Mouse (Mus musculus): ENCODE data around the gene Gm38392. TPM values are rescaled to one million over a fixed set of nuclear protein-coding genes. Genes with fewer than 3 reads are reported as not detected.

Gm38392 gene
- polyA plus RNA-seq, 1 experiment = not detected

- no peak overlapping the region for H3K27ac ChIP-seq (ENCODE audit: insufficient read depth, low read length)
- H3K4me3 ChIP-seq (replicated peaks; ENCODE audit: insufficient read depth, low read depth, low read length) = no peak overlapping the region
- peaks cover 40% of the 10 kb centered on the region for H3K4me1 ChIP-seq (ENCODE audit: control insufficient read depth, insufficient read depth, low read length)
- H3K27me3 ChIP-seq (ENCODE audit: control insufficient read depth, insufficient read depth, low read length) = no peaks in the 10 kb centered on the region
- DNase-seq = no peak
- no peak for TF ChIP-seq CTCF (IDR thresholded peaks at IDR 0.05; ENCODE audit: borderline replicate concordance, insufficient read depth, low read depth, low read length)
- no peak for TF ChIP-seq POLR2A (IDR thresholded peaks at IDR 0.05; ENCODE audit: borderline replicate concordance, insufficient read depth, low read length)
- 83% methylated on average over 2 of the region's 2 CpGs for WGBS
These were observed 51.4 kb downstream of the Gm38392 start for GRCm38 (mm10) chr3:88235616-88236015.

- peak; percentile 56 to 61 for DNase-seq
- H3K27ac ChIP-seq (ENCODE audit: insufficient read depth, low read length) = no peak overlapping the region
- 41% methylated on average over 3 of the region's 3 CpGs for WGBS
- H3K4me1 ChIP-seq (ENCODE audit: control insufficient read depth, insufficient read depth, low read length) = peaks cover 44% of the 10 kb centered on the region
- TF ChIP-seq POLR2A (IDR thresholded peaks at IDR 0.05; ENCODE audit: borderline replicate concordance, insufficient read depth, low read length) = no peak
- peak; percentile 58; the same call in 1 of the 2 replicates for TF ChIP-seq CTCF (IDR thresholded peaks at IDR 0.05; ENCODE audit: borderline replicate concordance, insufficient read depth, low read depth, low read length)
- H3K4me3 ChIP-seq (replicated peaks; ENCODE audit: insufficient read depth, low read depth, low read length) = no peak overlapping the region
- no peaks in the 10 kb centered on the region for H3K27me3 ChIP-seq (ENCODE audit: control insufficient read depth, insufficient read depth, low read length)
These were observed 51.8 kb downstream of the Gm38392 start for GRCm38 (mm10) chr3:88235216-88235615.

GRCm38 (mm10) chr3:88234041-88234440 is 53.0 kb downstream of the Gm38392 start:
- no peak for DNase-seq
- 81% methylated on average over 8 of the region's 8 CpGs for WGBS
- Histone ChIP-seq H3K4me1 (ENCODE audit: control insufficient read depth, insufficient read depth, low read length) (peaks cover 52% of the 10 kb centered on the region), H3K27ac (ENCODE audit: insufficient read depth, low read length) (no peak overlapping the region), H3K4me3 (replicated peaks; ENCODE audit: insufficient read depth, low read depth, low read length) (no peak overlapping the region), H3K27me3 (ENCODE audit: control insufficient read depth, insufficient read depth, low read length) (no peaks in the 10 kb centered on the region)
- TF ChIP-seq CTCF (IDR thresholded peaks at IDR 0.05; ENCODE audit: borderline replicate concordance, insufficient read depth, low read depth, low read length) (no peak), POLR2A (IDR thresholded peaks at IDR 0.05; ENCODE audit: borderline replicate concordance, insufficient read depth, low read length) (no peak)

GRCm38 (mm10) chr3:88232851-88233649 is 54.0 kb downstream of the Gm38392 start:
- no peak overlapping the region for H3K4me3 ChIP-seq (replicated peaks; ENCODE audit: insufficient read depth, low read depth, low read length)
- WGBS = 58% methylated on average over 7 of the region's 7 CpGs
- H3K27ac ChIP-seq (ENCODE audit: insufficient read depth, low read length) = no peak overlapping the region
- no peaks in the 10 kb centered on the region for H3K27me3 ChIP-seq (ENCODE audit: control insufficient read depth, insufficient read depth, low read length)
- no peak for TF ChIP-seq CTCF (IDR thresholded peaks at IDR 0.05; ENCODE audit: borderline replicate concordance, insufficient read depth, low read depth, low read length)
- no peak for TF ChIP-seq POLR2A (IDR thresholded peaks at IDR 0.05; ENCODE audit: borderline replicate concordance, insufficient read depth, low read length)
- H3K4me1 ChIP-seq (ENCODE audit: control insufficient read depth, insufficient read depth, low read length) = peaks cover 52% of the 10 kb centered on the region
- DNase-seq = peak; percentile 48 to 58

GRCm38 (mm10) chr3:88232301-88232702 is 54.7 kb downstream of the Gm38392 start:
- H3K27ac ChIP-seq (ENCODE audit: insufficient read depth, low read length) = no peak overlapping the region
- 11% methylated on average over 7 of the region's 7 CpGs for WGBS
- no peak overlapping the region for H3K4me3 ChIP-seq (replicated peaks; ENCODE audit: insufficient read depth, low read depth, low read length)
- H3K27me3 ChIP-seq (ENCODE audit: control insufficient read depth, insufficient read depth, low read length) = no peaks in the 10 kb centered on the region
- peaks cover 50% of the 10 kb centered on the region for H3K4me1 ChIP-seq (ENCODE audit: control insufficient read depth, insufficient read depth, low read length)
- TF ChIP-seq POLR2A (IDR thresholded peaks at IDR 0.05; ENCODE audit: borderline replicate concordance, insufficient read depth, low read length) = no peak
- no peak for TF ChIP-seq CTCF (IDR thresholded peaks at IDR 0.05; ENCODE audit: borderline replicate concordance, insufficient read depth, low read depth, low read length)
- peak; percentile 52 to 72 for DNase-seq

- H3K27me3 ChIP-seq (ENCODE audit: control insufficient read depth, insufficient read depth, low read length) = no peaks in the 10 kb centered on the region
- no peak overlapping the region for H3K4me3 ChIP-seq (replicated peaks; ENCODE audit: insufficient read depth, low read depth, low read length)
- WGBS = 89% methylated on average over 1 of the region's 1 CpGs
- DNase-seq = peak in 1 of 2 experiments; percentile 34
- peaks cover 58% of the 10 kb centered on the region for H3K4me1 ChIP-seq (ENCODE audit: control insufficient read depth, insufficient read depth, low read length)
- H3K27ac ChIP-seq (ENCODE audit: insufficient read depth, low read length) = no peak overlapping the region
- TF ChIP-seq CTCF (IDR thresholded peaks at IDR 0.05; ENCODE audit: borderline replicate concordance, insufficient read depth, low read depth, low read length) (no peak), POLR2A (IDR thresholded peaks at IDR 0.05; ENCODE audit: borderline replicate concordance, insufficient read depth, low read length) (no peak)
These were observed 55.9 kb downstream of the Gm38392 start for GRCm38 (mm10) chr3:88231061-88231641.

GRCm38 (mm10) chr3:88230262-88231047 is 56.6 kb downstream of the Gm38392 start:
- H3K27ac ChIP-seq (ENCODE audit: insufficient read depth, low read length) = peak overlapping the region; percentile 10
- no peak overlapping the region for H3K4me3 ChIP-seq (replicated peaks; ENCODE audit: insufficient read depth, low read depth, low read length)
- 46% methylated on average over 17 of the region's 17 CpGs for WGBS
- H3K4me1 ChIP-seq (ENCODE audit: control insufficient read depth, insufficient read depth, low read length) = peaks cover 65% of the 10 kb centered on the region
- TF ChIP-seq POLR2A (IDR thresholded peaks at IDR 0.05; ENCODE audit: borderline replicate concordance, insufficient read depth, low read length) (no peak), CTCF (IDR thresholded peaks at IDR 0.05; ENCODE audit: borderline replicate concordance, insufficient read depth, low read depth, low read length) (no peak)
- no peak for DNase-seq
- no peaks in the 10 kb centered on the region for H3K27me3 ChIP-seq (ENCODE audit: control insufficient read depth, insufficient read depth, low read length)

Measured in cerebellum, adult 2 months (tissue).